8 mouse cellular contexts compared by ENCODE assay signal in genomic region chr19:37175919-37176318, GRCm38 (mm10). TPM values are rescaled to one million over a fixed set of nuclear protein-coding genes. Genes with fewer than 3 reads are reported as not detected.
A peak's percentile ranks its signal among the peaks of the same experiment; 100 is the strongest.
DNase-seq lines count a peak whose midpoint lies in the region; ATAC-seq and TF ChIP-seq lines count a peak whose summit lies in the region.

No protein-coding gene starts in this region.

- H3K27me3 ChIP-seq in G1E (ENCODE audit: insufficient read depth, low read length): peaks cover 8% of the 10 kb centered on the region
- peaks cover 45% of the 10 kb centered on the region for H3K27me3 ChIP-seq in embryonic facial prominence, embryonic 13.5 days
- H3K27me3 ChIP-seq in hindbrain, embryonic 15.5 days: no peaks in the 10 kb centered on the region
- H3K27me3 ChIP-seq in limb, embryonic 11.5 days (ENCODE audit: control insufficient read depth, insufficient read depth, low read length): peaks cover 24% of the 10 kb centered on the region
- H3K27me3 ChIP-seq in neural tube, embryonic 12.5 days (replicated peaks): peaks cover 9% of the 10 kb centered on the region

- H3K4me3 ChIP-seq in G1E (ENCODE audit: low read depth, low read length): peak overlapping the region; percentile 86; the same call in 1 of the 2 replicates
- peak overlapping the region; percentile 68 for H3K4me3 ChIP-seq in embryonic facial prominence, embryonic 13.5 days
- H3K4me3 ChIP-seq in hindbrain, embryonic 15.5 days: peak overlapping the region; percentile 69
- H3K4me3 ChIP-seq in limb, embryonic 11.5 days (ENCODE audit: low read depth, low read length): no peak overlapping the region
- H3K4me3 ChIP-seq in neural tube, embryonic 12.5 days: peak overlapping the region; percentile 67

- peak; percentile 30 for DNase-seq in CD4-positive, CD25-positive, alpha-beta regulatory T cell, adult 2 months (ENCODE audit: low read depth, low spot score)
- no peak for DNase-seq in G1E (ENCODE audit: low spot score)
- DNase-seq in limb, embryonic 11.5 days (ENCODE audit: low spot score): peak; percentile 21

- no peak for ATAC-seq in CD4-positive, CD25-positive, alpha-beta regulatory T cell, adult 4 months
- ATAC-seq in G1E (ENCODE audit: extremely low read depth, insufficient number of reproducible peaks, low FRiP score, poor library complexity, severe bottlenecking): no peak
- ATAC-seq in embryonic facial prominence, embryonic 13.5 days (ENCODE audit: insufficient number of reproducible peaks, insufficient read depth, low FRiP score, low TSS enrichment, low read depth): no peak
- ATAC-seq in hindbrain, embryonic 15.5 days (ENCODE audit: low FRiP score, low read depth): no peak
- no peak for ATAC-seq in limb, embryonic 11.5 days (ENCODE audit: insufficient number of reproducible peaks, low FRiP score, low TSS enrichment, low read depth)
- ATAC-seq in neural tube, embryonic 12.5 days (ENCODE audit: low FRiP score, low read depth): no peak
- no peak for ATAC-seq in inflammation-experienced regulatory T-cells, adult 6 months

- no peaks in the 10 kb centered on the region for H3K36me3 ChIP-seq in G1E (replicated peaks)
- H3K36me3 ChIP-seq in embryonic facial prominence, embryonic 13.5 days: no peaks in the 10 kb centered on the region
- no peaks in the 10 kb centered on the region for H3K36me3 ChIP-seq in hindbrain, embryonic 15.5 days
- H3K36me3 ChIP-seq in limb, embryonic 11.5 days (ENCODE audit: control insufficient read depth, insufficient read depth, low read length): no peaks in the 10 kb centered on the region
- H3K36me3 ChIP-seq in neural tube, embryonic 12.5 days: no peaks in the 10 kb centered on the region

- H3K4me1 ChIP-seq in G1E (ENCODE audit: insufficient read depth, low read depth, low read length): peaks cover 50% of the 10 kb centered on the region
- H3K4me1 ChIP-seq in embryonic facial prominence, embryonic 13.5 days: peaks cover 10% of the 10 kb centered on the region
- H3K4me1 ChIP-seq in hindbrain, embryonic 15.5 days (replicated peaks): peaks cover 54% of the 10 kb centered on the region
- no peaks in the 10 kb centered on the region for H3K4me1 ChIP-seq in limb, embryonic 11.5 days (ENCODE audit: control insufficient read depth, insufficient read depth, low read length)
- H3K4me1 ChIP-seq in neural tube, embryonic 12.5 days: peaks cover 21% of the 10 kb centered on the region; the same call in 1 of the 2 replicates

- H3K4me2 ChIP-seq in embryonic facial prominence, embryonic 13.5 days: peak overlapping the region; percentile 100
- peak overlapping the region; percentile 90 for H3K4me2 ChIP-seq in hindbrain, embryonic 15.5 days
- H3K4me2 ChIP-seq in limb, embryonic 11.5 days (ENCODE audit: low read depth, severe bottlenecking): peak overlapping the region; percentile 100
- peak overlapping the region; percentile 100 for H3K4me2 ChIP-seq in neural tube, embryonic 12.5 days (replicated peaks)

- no peaks in the 10 kb centered on the region for H3K9me3 ChIP-seq in G1E (replicated peaks)
- H3K9me3 ChIP-seq in embryonic facial prominence, embryonic 13.5 days: no peaks in the 10 kb centered on the region
- H3K9me3 ChIP-seq in hindbrain, embryonic 15.5 days: no peaks in the 10 kb centered on the region
- no peaks in the 10 kb centered on the region for H3K9me3 ChIP-seq in limb, embryonic 11.5 days (ENCODE audit: control insufficient read depth, low read length)
- H3K9me3 ChIP-seq in neural tube, embryonic 12.5 days: no peaks in the 10 kb centered on the region

- WGBS in embryonic facial prominence, embryonic 13.5 days: 8% methylated on average over 6 of the region's 6 CpGs
- WGBS in hindbrain, embryonic 15.5 days: 7% methylated on average over 6 of the region's 6 CpGs
- WGBS in limb, embryonic 11.5 days: 8% methylated on average over 6 of the region's 6 CpGs
- 10% methylated on average over 6 of the region's 6 CpGs for WGBS in neural tube, embryonic 12.5 days

- H3K27ac ChIP-seq in embryonic facial prominence, embryonic 13.5 days: no peak overlapping the region
- peak overlapping the region; percentile 91 for H3K27ac ChIP-seq in hindbrain, embryonic 15.5 days (replicated peaks)
- H3K27ac ChIP-seq in limb, embryonic 11.5 days (replicated peaks; ENCODE audit: low read depth, low read length): no peak overlapping the region
- no peak overlapping the region for H3K27ac ChIP-seq in neural tube, embryonic 12.5 days

- TF ChIP-seq CTCF in G1E (IDR thresholded peaks at IDR 0.05; ENCODE audit: low read depth, low read length): no peak

- no peak overlapping the region; the same call in 1 of the 2 replicates for H3K9ac ChIP-seq in embryonic facial prominence, embryonic 13.5 days
- peak overlapping the region; percentile 79 for H3K9ac ChIP-seq in hindbrain, embryonic 15.5 days
- H3K9ac ChIP-seq in limb, embryonic 11.5 days (ENCODE audit: low read length): no peak overlapping the region
- 0 out of 2 replicates have a peak overlapping the region, but pooled peaks have one; percentile 5 for H3K9ac ChIP-seq in neural tube, embryonic 12.5 days

RNA-seq across cellular contexts. Expression of gene March5, which starts 31.4 kb away (rescaled TPM):
- polyA plus RNA-seq in CD4-positive, CD25-positive, alpha-beta regulatory T cell, adult 4 months (2017; shearing (Covaris generic)): 10 to 100 TPM in 1 of 2 experiments, 1 to 10 TPM in 1; 6.6 to 14.5 TPM
- total RNA-seq in G1E (2014; fragmentation: Nextera tagmentation) (131 and 133 TPM in 2 replicates), G1E (2017) (125 and 129 TPM in 2 replicates)
- 64.5 and 92.4 TPM in 2 replicates for polyA plus RNA-seq in G1E (2012)
- polyA plus RNA-seq in embryonic facial prominence, embryonic 13.5 days (2015; fragmentation: Nextera tagmentation; extraction: Ambion mirVana): 104 and 111 TPM in 2 replicates
- 101 and 104 TPM in 2 replicates for polyA plus RNA-seq in hindbrain, embryonic 15.5 days (2015; fragmentation: Nextera tagmentation; extraction: Ambion mirVana)
- 154 and 163 TPM in 2 replicates for polyA plus RNA-seq in limb, embryonic 11.5 days (2014; fragmentation: Nextera tagmentation; extraction: Ambion mirVana)
- 151 and 160 TPM in 2 replicates for polyA plus RNA-seq in neural tube, embryonic 12.5 days (2016; fragmentation: Nextera tagmentation; extraction: Ambion mirVana)
- 10 to 100 TPM in 2 of 3 experiments, 1 to 10 TPM in 1; 8.4 to 14.5 (median 11.3) TPM for polyA plus RNA-seq in inflammation-experienced regulatory T-cells, adult 6 months (2017; shearing (Covaris generic))

RNA-seq across cellular contexts. Expression of gene Cpeb3, which starts 32.5 kb away (rescaled TPM):
- polyA plus RNA-seq in CD4-positive, CD25-positive, alpha-beta regulatory T cell, adult 4 months (2017; shearing (Covaris generic)): not detected
- 3.9 and 5.2 TPM in 2 replicates for total RNA-seq in G1E (2014; fragmentation: Nextera tagmentation)
- 2.0 and 2.4 TPM in 2 replicates for total RNA-seq in G1E (2017)
- polyA plus RNA-seq in G1E (2012): 2.0 and 2.9 TPM in 2 replicates
- polyA plus RNA-seq in embryonic facial prominence, embryonic 13.5 days (2015; fragmentation: Nextera tagmentation; extraction: Ambion mirVana): 1.4 and 1.7 TPM in 2 replicates
- 12.3 and 12.8 TPM in 2 replicates for polyA plus RNA-seq in hindbrain, embryonic 15.5 days (2015; fragmentation: Nextera tagmentation; extraction: Ambion mirVana)
- 0.68 and 0.82 TPM in 2 replicates for polyA plus RNA-seq in limb, embryonic 11.5 days (2014; fragmentation: Nextera tagmentation; extraction: Ambion mirVana)
- polyA plus RNA-seq in neural tube, embryonic 12.5 days (2016; fragmentation: Nextera tagmentation; extraction: Ambion mirVana): 7.7 and 8.5 TPM in 2 replicates
- not detected for polyA plus RNA-seq in inflammation-experienced regulatory T-cells, adult 6 months (2017; shearing (Covaris generic))

Comparison
In these comparisons a context has a peak if more than half of its experiments do, and no peak if none do; other contexts are left out.
1. H3K9ac ChIP-seq: peak in hindbrain, embryonic 15.5 days (single experiment) and neural tube, embryonic 12.5 days (single experiment); none in embryonic facial prominence, embryonic 13.5 days (single experiment) and limb, embryonic 11.5 days (single experiment).
2. Peak in every context shown above with its lines, with median percentiles within 50 percentile points of each other: H3K4me2 ChIP-seq.